Mouse (Mus musculus): ENCODE measurements around the gene Rcbtb1.
"Not testable (repeated sequence)": the region's sequence is repeated elsewhere in the genome, so short reads cannot be mapped to it uniquely, and the experiment has no call there.

Gene Rcbtb1

DNA sequence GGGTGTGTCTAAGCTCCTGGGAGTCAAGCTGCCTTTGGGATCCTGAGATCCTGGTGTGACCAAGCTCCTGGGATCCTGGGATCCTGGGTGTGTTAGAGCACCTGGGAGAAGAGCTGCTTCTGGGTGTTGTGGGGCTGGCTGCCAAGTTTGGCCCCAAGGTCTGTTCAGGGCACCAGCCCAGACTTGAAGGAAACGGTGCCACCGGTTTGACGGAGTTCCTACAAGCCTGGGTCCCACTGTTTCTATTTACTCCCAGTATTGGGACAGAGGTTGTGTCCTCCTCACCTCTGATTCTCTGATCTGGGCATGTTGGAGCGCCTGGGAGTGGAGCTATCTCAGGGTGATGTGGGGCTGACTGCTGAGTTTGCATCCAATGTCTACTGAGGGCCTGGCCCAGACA lies 74.0 kb downstream of the Rcbtb1 start:
- not testable (repeated sequence) for DNase-seq (ENCODE audit: low spot score in 2 of 2)
